Comparison of ENCODE assay signal across 9 mouse cellular contexts in genomic region chr12:74824735-74825494, GRCm38 (mm10).
DNase-seq lines count a peak whose midpoint lies in the region; ATAC-seq and TF ChIP-seq lines count a peak whose summit lies in the region.
"Had no signal": no experiment of that assay in that cellular context is flagged by ENCODE, and none has a peak within 500 bp of the region (broad histone marks: within the 10 kb centered on the region; RNA-seq: fewer than 3 reads in every experiment).

No protein-coding gene starts in this region.

- H3K36me3 ChIP-seq in limb, embryonic 14.5 days (ENCODE audit: control insufficient read depth, insufficient read depth, low read length), result no peaks in the 10 kb centered on the region
- H3K36me3 ChIP-seq in limb, embryonic 10.5 days, result no peaks in the 10 kb centered on the region
- H3K36me3 ChIP-seq in liver, postnatal 0 days (replicated peaks; ENCODE audit: insufficient read depth, low read length), result no peaks in the 10 kb centered on the region
- H3K36me3 ChIP-seq: neural tube, embryonic 12.5 days had no signal

- H3K4me1 ChIP-seq in limb, embryonic 14.5 days (ENCODE audit: control insufficient read depth, insufficient read depth, low read length), result no peaks in the 10 kb centered on the region
- H3K4me1 ChIP-seq in limb, embryonic 10.5 days, result no peaks in the 10 kb centered on the region
- H3K4me1 ChIP-seq in bone marrow macrophage, adult 2 months (ENCODE audit: control insufficient read depth, insufficient read depth, low read length), result peaks cover 7% of the 10 kb centered on the region
- no peaks in the 10 kb centered on the region for H3K4me1 ChIP-seq in liver, postnatal 0 days (ENCODE audit: insufficient read depth)
- H3K4me1 ChIP-seq: neural tube, embryonic 12.5 days had no signal

- no peaks in the 10 kb centered on the region for H3K9me3 ChIP-seq in limb, embryonic 14.5 days (ENCODE audit: control insufficient read depth, low read length)
- H3K9me3 ChIP-seq in limb, embryonic 10.5 days (replicated peaks), result no peaks in the 10 kb centered on the region
- no peaks in the 10 kb centered on the region for H3K9me3 ChIP-seq in liver, postnatal 0 days (ENCODE audit: low read length)
- H3K9me3 ChIP-seq: neural tube, embryonic 12.5 days had no signal

- TF ChIP-seq CTCF in bone marrow macrophage, adult 2 months (IDR thresholded peaks at IDR 0.05; ENCODE audit: low read depth, low read length), result no peak
- no peak for TF ChIP-seq CTCF in liver, postnatal 0 days (IDR thresholded peaks at IDR 0.05; ENCODE audit: low read depth)

- no peak overlapping the region for H3K4me3 ChIP-seq in limb, embryonic 14.5 days (replicated peaks; ENCODE audit: low read length)
- H3K4me3 ChIP-seq in limb, embryonic 10.5 days, result no peak overlapping the region
- peak overlapping the region; percentile 15 for H3K4me3 ChIP-seq in bone marrow macrophage, adult 2 months (ENCODE audit: insufficient read depth, low read length)
- no peak overlapping the region for H3K4me3 ChIP-seq in liver, postnatal 0 days (ENCODE audit: low read depth, low read length)
- H3K4me3 ChIP-seq: neural tube, embryonic 12.5 days had no signal

- 70% methylated on average over 3 of the region's 3 CpGs for WGBS in limb, embryonic 14.5 days
- WGBS in limb, embryonic 10.5 days, result 88% methylated on average over 3 of the region's 3 CpGs
- 9% methylated on average over 3 of the region's 3 CpGs for WGBS in large intestine, adult 2 months
- 54% methylated on average over 3 of the region's 3 CpGs for WGBS in liver, postnatal 0 days (ENCODE audit: insufficient replicate concordance)

- no peak for TF ChIP-seq EP300 in liver, postnatal 0 days (IDR thresholded peaks at IDR 0.05; ENCODE audit: low read depth)

- no peak overlapping the region for H3K4me2 ChIP-seq in limb, embryonic 14.5 days (replicated peaks; ENCODE audit: low read depth, low read length, severe bottlenecking)
- H3K4me2 ChIP-seq in liver, postnatal 0 days (ENCODE audit: low read depth, low read length), result no peak overlapping the region
- H3K4me2 ChIP-seq: neural tube, embryonic 12.5 days had no signal

- H3K27ac ChIP-seq in limb, embryonic 14.5 days (replicated peaks; ENCODE audit: low read depth, low read length), result no peak overlapping the region
- no peak overlapping the region for H3K27ac ChIP-seq in limb, embryonic 10.5 days
- H3K27ac ChIP-seq in bone marrow macrophage, adult 2 months (ENCODE audit: insufficient read depth, low read depth, low read length), result peak overlapping the region; percentile 85
- H3K27ac ChIP-seq in liver, postnatal 0 days (ENCODE audit: low read depth), result no peak overlapping the region
- H3K27ac ChIP-seq: neural tube, embryonic 12.5 days had no signal

- no peak overlapping the region for H3K9ac ChIP-seq in limb, embryonic 14.5 days (ENCODE audit: low read depth, low read length, severe bottlenecking)
- no peak overlapping the region for H3K9ac ChIP-seq in liver, postnatal 0 days (replicated peaks)
- H3K9ac ChIP-seq: neural tube, embryonic 12.5 days had no signal

- DNase-seq in limb, embryonic 14.5 days (ENCODE audit: low spot score), result peak; percentile 49
- DNase-seq in limb, embryonic 10.5 days (ENCODE audit: low spot score), result no peak
- peak; percentile 75 for DNase-seq in heart, adult 8-10 months (ENCODE audit: low spot score)
- DNase-seq in large intestine, adult 2 months (ENCODE audit: low read depth, low spot score), result peak; percentile 28
- no peak for DNase-seq in liver, postnatal 0 days
- DNase-seq in thymus, postnatal 10 days (ENCODE audit: low spot score in 2 of 2), result no peak

- ATAC-seq in limb, embryonic 14.5 days (ENCODE audit: low FRiP score, low read depth), result no peak
- peak; percentile 71 for ATAC-seq in megakaryocyte, adult 5-6 weeks (ENCODE audit: poor library complexity, severe bottlenecking)
- ATAC-seq in liver, postnatal 0 days, result no peak

- no peak for TF ChIP-seq POLR2A in limb, embryonic 14.5 days (IDR thresholded peaks at IDR 0.05; ENCODE audit: borderline replicate concordance, extremely low read depth, insufficient read depth, insufficient read length)
- no peak for TF ChIP-seq POLR2A in bone marrow macrophage, adult 2 months (IDR thresholded peaks at IDR 0.05; ENCODE audit: borderline replicate concordance, low read depth, low read length)

- H3K27me3 ChIP-seq in limb, embryonic 14.5 days (ENCODE audit: control insufficient read depth, insufficient read depth, low read length), result no peaks in the 10 kb centered on the region
- H3K27me3 ChIP-seq in limb, embryonic 10.5 days (ENCODE audit: low read depth, poor library complexity, severe bottlenecking), result no peaks in the 10 kb centered on the region
- H3K27me3 ChIP-seq in liver, postnatal 0 days (ENCODE audit: insufficient read depth, low read length), result no peaks in the 10 kb centered on the region
- H3K27me3 ChIP-seq: neural tube, embryonic 12.5 days had no signal

Comparison
In these comparisons a context has a peak if more than half of its experiments do, and no peak if none do; other contexts are left out.
1. DNase-seq: peak in limb, embryonic 14.5 days (single experiment), heart, adult 8-10 months (single experiment) and large intestine, adult 2 months (single experiment); none in limb, embryonic 10.5 days (single experiment), liver, postnatal 0 days (single experiment) and thymus, postnatal 10 days (0 of 2).